Mouse (Mus musculus): ENCODE results near the gene Myh7. TPM values are rescaled to one million over a fixed set of nuclear protein-coding genes. Genes with fewer than 3 reads are reported as not detected.

Gene Myh7
- polyA plus RNA-seq, 1 experiment from 2014 or later: 0.52 TPM

GRCm38 (mm10) chr14:54939434-54940175, 54.8 kb downstream of the Myh7 start:
- H3K27me3 ChIP-seq (ENCODE audit: control insufficient read depth, insufficient read depth, low read length): no peaks in the 10 kb centered on the region
- no peak overlapping the region for H3K4me3 ChIP-seq (ENCODE audit: low read depth, low read length)
- H3K9ac ChIP-seq (ENCODE audit: low read length): no peak overlapping the region
- H3K36me3 ChIP-seq (ENCODE audit: control insufficient read depth, insufficient read depth, low read length): no peaks in the 10 kb centered on the region
- H3K27ac ChIP-seq (ENCODE audit: low read depth, low read length): no peak overlapping the region
- H3K4me1 ChIP-seq (replicated peaks; ENCODE audit: control insufficient read depth, insufficient read depth, low read length): no peaks in the 10 kb centered on the region
- H3K4me2 ChIP-seq (ENCODE audit: low read depth, low read length, severe bottlenecking): no peak overlapping the region
- no peaks in the 10 kb centered on the region for H3K9me3 ChIP-seq (ENCODE audit: control insufficient read depth, low read length)
- 52% methylated on average over 12 of the region's 12 CpGs for WGBS
- DNase-seq (ENCODE audit: low spot score) (peak; percentile 77), ATAC-seq (replicated peaks; ENCODE audit: low FRiP score) (0 out of 2 replicates have a peak, but pooled peaks have one; percentile 18)

GRCm38 (mm10) chr14:54938431-54939219, 55.8 kb downstream of the Myh7 start:
- Histone ChIP-seq H3K4me2 (ENCODE audit: low read depth, low read length, severe bottlenecking) (no peak overlapping the region), H3K9me3 (ENCODE audit: control insufficient read depth, low read length) (no peaks in the 10 kb centered on the region), H3K27ac (ENCODE audit: low read depth, low read length) (no peak overlapping the region), H3K4me1 (replicated peaks; ENCODE audit: control insufficient read depth, insufficient read depth, low read length) (no peaks in the 10 kb centered on the region), H3K9ac (ENCODE audit: low read length) (no peak overlapping the region), H3K27me3 (ENCODE audit: control insufficient read depth, insufficient read depth, low read length) (no peaks in the 10 kb centered on the region), H3K4me3 (ENCODE audit: low read depth, low read length) (no peak overlapping the region), H3K36me3 (ENCODE audit: control insufficient read depth, insufficient read depth, low read length) (no peaks in the 10 kb centered on the region)
- WGBS: 82% methylated on average over 15 of the region's 15 CpGs
- ATAC-seq (replicated peaks; ENCODE audit: low FRiP score) (no peak), DNase-seq (ENCODE audit: low spot score) (no peak)

GRCm38 (mm10) chr14:54937361-54938182, 56.9 kb downstream of the Myh7 start:
- H3K4me2 ChIP-seq (ENCODE audit: low read depth, low read length, severe bottlenecking): no peak overlapping the region

GRCm38 (mm10) chr14:54936831-54937160, 57.6 kb downstream of the Myh7 start:
- no peak overlapping the region; the same call in 1 of the 2 replicates for H3K9ac ChIP-seq (ENCODE audit: low read length)
- H3K9me3 ChIP-seq (ENCODE audit: control insufficient read depth, low read length): no peaks in the 10 kb centered on the region
- no peak overlapping the region for H3K4me3 ChIP-seq (ENCODE audit: low read depth, low read length)
- 71% methylated on average over 6 of the region's 6 CpGs for WGBS
- DNase-seq (ENCODE audit: low spot score): no peak
- no peak for ATAC-seq (replicated peaks; ENCODE audit: low FRiP score)
- H3K27me3 ChIP-seq (ENCODE audit: control insufficient read depth, insufficient read depth, low read length): no peaks in the 10 kb centered on the region
- no peak overlapping the region for H3K4me2 ChIP-seq (ENCODE audit: low read depth, low read length, severe bottlenecking)
- no peak overlapping the region for H3K27ac ChIP-seq (ENCODE audit: low read depth, low read length)
- no peaks in the 10 kb centered on the region for H3K4me1 ChIP-seq (replicated peaks; ENCODE audit: control insufficient read depth, insufficient read depth, low read length)
- H3K36me3 ChIP-seq (ENCODE audit: control insufficient read depth, insufficient read depth, low read length): no peaks in the 10 kb centered on the region

More at GRCm38 (mm10) chr14:54937361-54938182, 56.9 kb downstream of the Myh7 start:
- H3K27ac ChIP-seq (ENCODE audit: low read depth, low read length): no peak overlapping the region
- WGBS: 85% methylated on average over 16 of the region's 16 CpGs
- H3K4me3 ChIP-seq (ENCODE audit: low read depth, low read length): no peak overlapping the region
- no peak for DNase-seq (ENCODE audit: low spot score)
- no peak for ATAC-seq (replicated peaks; ENCODE audit: low FRiP score)
- no peaks in the 10 kb centered on the region for H3K36me3 ChIP-seq (ENCODE audit: control insufficient read depth, insufficient read depth, low read length)
- H3K9me3 ChIP-seq (ENCODE audit: control insufficient read depth, low read length): no peaks in the 10 kb centered on the region
- no peaks in the 10 kb centered on the region for H3K27me3 ChIP-seq (ENCODE audit: control insufficient read depth, insufficient read depth, low read length)
- no peak overlapping the region for H3K9ac ChIP-seq (ENCODE audit: low read length)
- no peaks in the 10 kb centered on the region for H3K4me1 ChIP-seq (replicated peaks; ENCODE audit: control insufficient read depth, insufficient read depth, low read length)

GRCm38 (mm10) chr14:54935904-54936830, 58.3 kb downstream of the Myh7 start, which contains the start of gene Cmtm5:
Gene Cmtm5 (plus strand): TSS chr14:54936261.
- no peaks in the 10 kb centered on the region for H3K4me1 ChIP-seq (replicated peaks; ENCODE audit: control insufficient read depth, insufficient read depth, low read length)
- H3K27me3 ChIP-seq (ENCODE audit: control insufficient read depth, insufficient read depth, low read length): no peaks in the 10 kb centered on the region
- DNase-seq (ENCODE audit: low spot score) (no peak), ATAC-seq (replicated peaks; ENCODE audit: low FRiP score) (no peak)
- H3K36me3 ChIP-seq (ENCODE audit: control insufficient read depth, insufficient read depth, low read length): no peaks in the 10 kb centered on the region
- no peak within 1 kb of the TSS; the same call in 1 of the 2 replicates for H3K9ac ChIP-seq (ENCODE audit: low read length)
- no peak within 1 kb of the TSS for H3K4me3 ChIP-seq (ENCODE audit: low read depth, low read length)
- no peak within 1 kb of the TSS for H3K4me2 ChIP-seq (ENCODE audit: low read depth, low read length, severe bottlenecking)
- H3K9me3 ChIP-seq (ENCODE audit: control insufficient read depth, low read length): no peaks in the 10 kb centered on the region
- H3K27ac ChIP-seq (ENCODE audit: low read depth, low read length): no peak within 1 kb of the TSS
- WGBS: 49% methylated on average over 8 of the region's 8 CpGs

- no peaks in the 10 kb centered on the region for H3K27me3 ChIP-seq (ENCODE audit: control insufficient read depth, insufficient read depth, low read length)
- H3K4me2 ChIP-seq (ENCODE audit: low read depth, low read length, severe bottlenecking): no peak within 1 kb of the TSS
- H3K9me3 ChIP-seq (ENCODE audit: control insufficient read depth, low read length): no peaks in the 10 kb centered on the region
- H3K4me1 ChIP-seq (replicated peaks; ENCODE audit: control insufficient read depth, insufficient read depth, low read length): no peaks in the 10 kb centered on the region
- H3K4me3 ChIP-seq (ENCODE audit: low read depth, low read length): no peak within 1 kb of the TSS
- H3K36me3 ChIP-seq (ENCODE audit: control insufficient read depth, insufficient read depth, low read length): no peaks in the 10 kb centered on the region
- WGBS: 42% methylated on average over 6 of the region's 6 CpGs
- ATAC-seq (replicated peaks; ENCODE audit: low FRiP score) (no peak), DNase-seq (ENCODE audit: low spot score) (no peak)
- H3K9ac ChIP-seq (ENCODE audit: low read length): no peak within 1 kb of the TSS
- H3K27ac ChIP-seq (ENCODE audit: low read depth, low read length): no peak within 1 kb of the TSS
Observed at GRCm38 (mm10) chr14:54932645-54933150, 61.7 kb downstream of the Myh7 start, which contains the start of gene Il25. Gene Il25 (plus strand): TSS chr14:54932695.

GRCm38 (mm10) chr14:54930431-54930830, 64.0 kb downstream of the Myh7 start:
- Histone ChIP-seq H3K27me3 (ENCODE audit: control insufficient read depth, insufficient read depth, low read length) (no peaks in the 10 kb centered on the region), H3K9me3 (ENCODE audit: control insufficient read depth, low read length) (no peaks in the 10 kb centered on the region), H3K27ac (ENCODE audit: low read depth, low read length) (no peak overlapping the region), H3K4me2 (ENCODE audit: low read depth, low read length, severe bottlenecking) (no peak overlapping the region), H3K4me3 (ENCODE audit: low read depth, low read length) (no peak overlapping the region), H3K4me1 (replicated peaks; ENCODE audit: control insufficient read depth, insufficient read depth, low read length) (peaks cover 10% of the 10 kb centered on the region; the same call in 1 of the 2 replicates), H3K36me3 (ENCODE audit: control insufficient read depth, insufficient read depth, low read length) (no peaks in the 10 kb centered on the region), H3K9ac (ENCODE audit: low read length) (no peak overlapping the region)
- DNase-seq (ENCODE audit: low spot score) (no peak), ATAC-seq (replicated peaks; ENCODE audit: low FRiP score) (no peak)
- 25% methylated on average over 2 of the region's 2 CpGs for WGBS

All from forebrain, embryonic 11.5 days (tissue).